Mouse (Mus musculus) forebrain, embryonic 16.5 days (tissue): ENCODE data around the gene Sipa1l1. TPM values are rescaled to one million over a fixed set of nuclear protein-coding genes. Genes with fewer than 3 reads are reported as not detected.

Experiments used
- ATAC-seq: fragments of 200-750 bp; cut with Nextera tagmentation; 2 replicates; pipeline ENCODE4 v1.8.0; 2017; ENCODE audit warnings: mild to moderate bottlenecking, moderate library complexity
- H3K27ac ChIP-seq: fragments of 300-500 bp; sonication (generic); 2 replicates; pipeline ENCODE4 v1.5.1; 2014; ENCODE audit warnings: low read length, control low read depth
- H3K27me3 ChIP-seq: fragments of 300-500 bp; sonication (generic); replicated peaks from 2 replicates; pipeline ENCODE4 v1.6.1; 2014; ENCODE audit warnings: low read length; ENCODE audit not compliant: control insufficient read depth, insufficient read depth
- H3K36me3 ChIP-seq: fragments of 300-500 bp; sonication (generic); 2 replicates; pipeline ENCODE4 v1.6.1; 2014; ENCODE audit not compliant: control insufficient read depth, insufficient read depth
- H3K4me1 ChIP-seq: fragments of 300-500 bp; sonication (generic); replicated peaks from 2 replicates; pipeline ENCODE4 v1.6.1; 2014; ENCODE audit warnings: low read length; ENCODE audit not compliant: control insufficient read depth, insufficient read depth
- H3K4me2 ChIP-seq: fragments of 300-500 bp; sonication (generic); 2 replicates; pipeline ENCODE4 v1.6.1; 2014; ENCODE audit warnings: mild to moderate bottlenecking, low read length, control low read depth
- H3K4me3 ChIP-seq: fragments of 300-500 bp; sonication (generic); replicated peaks from 2 replicates; pipeline ENCODE4 v1.5.1; 2014; ENCODE audit warnings: mild to moderate bottlenecking, low read length, control low read depth
- H3K9ac ChIP-seq: fragments of 300-500 bp; sonication (generic); replicated peaks from 2 replicates; pipeline ENCODE4 v1.6.1; 2014; ENCODE audit warnings: low read depth, low read length, control low read depth
- H3K9me3 ChIP-seq: fragments of 300-500 bp; sonication (generic); 2 replicates; pipeline ENCODE4 v1.6.1; 2016; ENCODE audit warnings: low read length; ENCODE audit not compliant: control insufficient read depth
- WGBS: fragments of 180-500 bp; shearing (Covaris S2); extraction: QIAGEN DNeasy Blood & Tissue Kit; methylation state at CpG from one replicate; pipeline ENCODE4 v1.1.7; 2014; 5-methylcytosine and 5-hydroxymethylcytosine counted together
- polyA plus RNA-seq: library from polyadenylated mRNA; unstranded; fragments of >200 nt; fragmentation: Nextera tagmentation; extraction: Ambion mirVana; gene quantifications from 2 replicates; pipeline ENCODE4 v1.2.1, GENCODE M21; 2015

The Sipa1l1 gene
- polyA plus RNA-seq, 1 experiment from 2014 or later, result 26.8 TPM

DNA sequence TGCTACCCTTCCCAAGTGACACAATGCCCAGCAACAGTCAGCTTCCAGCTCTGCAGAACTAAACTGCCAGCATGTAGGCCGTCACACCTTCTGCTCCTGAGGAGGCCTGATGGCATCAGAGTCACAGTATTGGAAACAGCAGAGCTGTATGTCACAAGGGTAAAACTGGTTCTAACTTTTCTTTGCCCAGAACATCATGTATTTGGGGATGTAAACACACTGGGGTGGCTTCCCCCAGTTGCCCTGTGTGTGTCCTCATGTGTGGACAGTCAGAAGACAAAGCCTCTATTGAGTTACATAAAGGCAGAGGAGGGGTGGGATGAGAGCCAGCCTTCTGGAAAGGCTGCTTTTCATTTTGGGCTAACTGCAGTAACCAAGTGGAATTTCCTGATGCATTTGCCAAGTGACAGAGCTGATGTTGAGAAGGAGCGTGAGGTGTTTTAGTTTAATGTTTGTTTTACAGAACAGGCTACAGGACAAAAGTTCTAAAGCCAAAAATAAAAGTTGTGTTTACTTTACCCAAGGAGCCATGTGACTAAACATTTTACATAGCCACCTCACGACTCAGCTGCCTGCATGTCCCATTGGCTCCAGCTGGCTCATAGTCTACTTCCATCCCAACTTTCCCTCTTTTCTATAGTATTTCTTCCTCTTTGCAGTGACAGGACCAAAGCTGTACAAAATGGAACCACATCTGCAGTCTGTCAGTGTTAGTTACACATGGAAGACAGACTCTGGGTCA is 243.3 kb downstream of the Sipa1l1 start:
- Histone ChIP-seq H3K36me3 (0 out of 2 replicates have a peak, but pooled peaks cover 3% of the 10 kb centered on the region), H3K9ac (no peak overlapping the region), H3K4me1 (peaks cover 27% of the 10 kb centered on the region), H3K27me3 (no peaks in the 10 kb centered on the region), H3K9me3 (no peaks in the 10 kb centered on the region), H3K27ac (no peak overlapping the region), H3K4me2 (no peak overlapping the region), H3K4me3 (no peak overlapping the region)
- no peak for ATAC-seq
- 35% methylated on average over 3 of the region's 3 CpGs for WGBS

DNA sequence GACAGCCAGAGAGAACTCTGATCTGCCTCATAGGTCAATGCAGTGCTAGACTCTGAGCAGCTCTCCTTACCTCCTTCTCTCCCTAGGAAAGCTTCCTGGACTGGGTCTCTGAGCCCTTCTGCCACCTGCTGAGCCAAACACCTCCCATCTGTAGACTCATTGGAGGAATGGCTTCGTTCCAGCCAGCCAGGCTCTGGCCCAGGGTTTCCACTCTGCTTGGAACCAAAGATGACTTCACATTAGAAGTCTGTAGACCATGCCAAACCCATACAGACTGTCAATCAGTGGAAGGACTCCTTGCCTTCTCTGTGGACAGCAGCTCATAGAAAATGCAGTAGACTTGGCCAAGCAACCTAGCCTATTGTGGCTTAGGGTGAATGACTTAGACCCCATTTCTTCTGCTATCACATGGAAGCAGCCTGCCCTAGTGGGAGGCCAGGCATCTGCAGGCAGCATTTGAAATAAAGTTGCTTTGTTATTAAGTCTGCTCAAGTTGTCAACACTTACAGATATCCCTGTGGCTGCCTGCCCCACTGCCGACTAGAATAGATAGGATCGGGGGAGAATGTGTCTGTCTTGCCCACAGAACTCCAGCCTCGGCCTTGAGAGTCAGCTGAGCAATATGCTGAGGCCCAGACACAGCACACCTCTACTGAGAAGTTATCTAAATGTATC is 246.7 kb downstream of the Sipa1l1 start:
- no peak overlapping the region for H3K9ac ChIP-seq
- H3K4me2 ChIP-seq, result no peak overlapping the region
- H3K27ac ChIP-seq, result peak overlapping the region; percentile 39; the same call in 1 of the 2 replicates
- ATAC-seq, result peak; percentile 87
- no peaks in the 10 kb centered on the region for H3K27me3 ChIP-seq
- 50% methylated on average over 4 of the region's 4 CpGs for WGBS
- 0 out of 2 replicates have a peak, but pooled peaks cover 3% of the 10 kb centered on the region for H3K36me3 ChIP-seq
- no peaks in the 10 kb centered on the region for H3K9me3 ChIP-seq
- peaks cover 14% of the 10 kb centered on the region for H3K4me1 ChIP-seq
- no peak overlapping the region for H3K4me3 ChIP-seq

DNA sequence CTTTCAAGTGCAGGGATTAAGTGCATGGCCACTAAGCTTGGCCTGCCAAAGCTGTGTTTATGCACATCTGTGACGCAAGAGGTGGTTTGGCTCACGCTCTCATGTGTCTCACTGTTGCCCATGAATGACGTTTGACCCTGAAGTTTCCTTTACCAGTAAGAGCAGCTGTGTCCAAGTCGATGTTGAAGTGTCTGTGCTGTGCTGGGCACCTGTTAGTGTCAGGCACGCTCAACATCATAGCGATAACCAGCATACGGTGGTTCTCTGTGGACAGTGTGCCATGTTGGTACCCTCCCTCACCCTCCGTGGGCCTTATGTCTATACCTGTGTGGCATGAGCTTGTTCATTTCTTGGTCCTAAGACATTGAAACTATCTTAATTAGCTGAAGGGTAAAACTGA is 249.9 kb downstream of the Sipa1l1 start:
- Histone ChIP-seq H3K4me2 (no peak overlapping the region), H3K27ac (no peak overlapping the region), H3K4me1 (peaks cover 10% of the 10 kb centered on the region), H3K27me3 (no peaks in the 10 kb centered on the region), H3K4me3 (no peak overlapping the region), H3K9ac (no peak overlapping the region), H3K9me3 (no peaks in the 10 kb centered on the region), H3K36me3 (0 out of 2 replicates have a peak, but pooled peaks cover 3% of the 10 kb centered on the region)
- no peak for ATAC-seq
- WGBS, result 94% methylated on average over 8 of the region's 8 CpGs

DNA sequence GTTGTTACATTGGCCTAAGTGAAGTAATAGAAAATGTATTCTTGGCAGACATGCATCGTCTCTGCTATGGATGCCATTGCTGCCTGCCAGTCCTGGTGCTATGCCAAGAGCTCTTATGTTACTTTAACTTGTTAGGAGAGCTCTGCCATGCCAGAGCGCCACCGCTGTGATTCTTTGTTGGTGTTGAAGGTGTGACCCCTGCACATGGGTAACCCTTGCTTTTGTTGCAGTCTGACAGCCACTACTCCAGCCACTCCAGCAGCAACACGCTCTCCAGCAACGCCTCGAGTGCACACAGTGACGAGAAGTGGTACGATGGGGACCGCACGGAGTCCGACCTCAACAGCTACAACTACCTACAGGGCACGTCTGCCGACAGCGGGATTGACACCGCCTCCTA is 255.7 kb downstream of the Sipa1l1 start:
- no peak overlapping the region for H3K9ac ChIP-seq
- no peak overlapping the region for H3K4me3 ChIP-seq
- peaks cover 5% of the 10 kb centered on the region; the same call in 1 of the 2 replicates for H3K4me1 ChIP-seq
- H3K4me2 ChIP-seq, result no peak overlapping the region
- no peaks in the 10 kb centered on the region for H3K9me3 ChIP-seq
- 71% methylated on average over 15 of the region's 15 CpGs for WGBS
- H3K27me3 ChIP-seq, result no peaks in the 10 kb centered on the region
- ATAC-seq, result no peak
- H3K36me3 ChIP-seq, result 0 out of 2 replicates have a peak, but pooled peaks cover 3% of the 10 kb centered on the region
- H3K27ac ChIP-seq, result no peak overlapping the region

DNA sequence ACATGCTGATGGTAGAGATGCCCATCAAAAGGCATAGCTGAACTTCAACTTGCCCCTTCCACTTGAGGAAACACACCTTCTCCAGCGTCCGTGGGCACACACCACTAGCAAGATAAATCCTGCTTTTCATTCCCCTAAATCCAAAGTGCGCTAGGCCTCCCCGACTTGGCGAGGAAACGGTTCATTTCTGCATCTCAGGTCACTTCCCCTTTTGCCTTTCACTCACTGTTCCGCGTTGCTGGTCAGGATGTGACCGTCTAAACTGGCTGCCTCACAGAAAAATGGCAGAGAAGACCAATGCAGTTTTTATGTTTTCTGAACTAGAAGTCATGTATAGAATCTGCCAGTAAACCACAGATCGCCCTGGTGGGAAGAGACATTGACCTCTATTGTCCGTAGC is 256.7 kb downstream of the Sipa1l1 start:
- WGBS, result 91% methylated on average over 11 of the region's 11 CpGs
- Histone ChIP-seq H3K9ac (no peak overlapping the region), H3K4me1 (peaks cover 5% of the 10 kb centered on the region; the same call in 1 of the 2 replicates), H3K27ac (no peak overlapping the region), H3K4me2 (no peak overlapping the region), H3K36me3 (0 out of 2 replicates have a peak, but pooled peaks cover 3% of the 10 kb centered on the region), H3K27me3 (no peaks in the 10 kb centered on the region), H3K4me3 (no peak overlapping the region), H3K9me3 (no peaks in the 10 kb centered on the region)
- ATAC-seq, result no peak

DNA sequence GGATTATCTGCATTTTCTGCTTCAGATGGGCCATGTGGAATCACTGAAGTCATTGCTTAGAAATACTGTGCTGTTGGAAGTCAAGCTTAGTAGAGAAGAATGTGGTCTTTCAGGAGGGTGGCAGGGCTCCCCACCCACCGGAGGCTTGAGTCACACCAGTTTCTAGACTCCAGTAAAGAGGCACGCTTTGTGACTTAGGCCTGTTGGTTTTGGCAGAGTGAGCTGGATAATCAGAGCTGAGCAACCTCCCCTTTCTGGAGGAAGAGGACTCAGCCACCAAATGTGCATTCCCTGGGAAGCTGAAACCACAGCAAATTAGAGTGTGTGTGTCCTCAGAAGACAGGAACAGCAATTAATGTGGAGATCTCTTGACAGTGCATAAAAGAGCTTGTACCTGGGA is 258.3 kb downstream of the Sipa1l1 start:
- Histone ChIP-seq H3K27me3 (no peaks in the 10 kb centered on the region), H3K4me1 (peaks cover 5% of the 10 kb centered on the region; the same call in 1 of the 2 replicates), H3K9ac (no peak overlapping the region), H3K4me2 (no peak overlapping the region), H3K9me3 (no peaks in the 10 kb centered on the region), H3K36me3 (0 out of 2 replicates have a peak, but pooled peaks cover 3% of the 10 kb centered on the region), H3K4me3 (no peak overlapping the region), H3K27ac (no peak overlapping the region)
- WGBS, result 77% methylated on average over 2 of the region's 2 CpGs
- ATAC-seq, result no peak

DNA sequence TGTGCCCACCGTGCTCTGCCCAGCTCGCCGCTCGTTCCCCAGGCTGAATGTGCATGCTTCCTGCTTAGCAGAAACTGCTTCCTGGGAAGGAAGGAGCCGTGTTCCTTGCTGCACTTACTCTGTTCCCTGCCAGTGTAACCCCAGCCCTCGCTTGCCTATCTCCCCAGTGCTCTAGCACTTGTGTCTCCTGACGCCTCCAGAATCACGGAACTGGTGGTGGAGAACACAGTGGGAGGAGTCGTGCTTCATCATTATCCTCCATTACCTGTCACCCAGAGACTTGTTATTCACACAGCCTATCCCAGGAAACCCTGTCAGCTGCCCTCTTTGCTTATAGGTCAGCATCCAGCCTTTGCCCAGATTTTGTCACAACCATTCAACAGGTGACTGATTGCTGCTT is 259.3 kb downstream of the Sipa1l1 start:
- no peak overlapping the region for H3K27ac ChIP-seq
- H3K27me3 ChIP-seq, result no peaks in the 10 kb centered on the region
- H3K4me1 ChIP-seq, result peaks cover 5% of the 10 kb centered on the region; the same call in 1 of the 2 replicates

DNA sequence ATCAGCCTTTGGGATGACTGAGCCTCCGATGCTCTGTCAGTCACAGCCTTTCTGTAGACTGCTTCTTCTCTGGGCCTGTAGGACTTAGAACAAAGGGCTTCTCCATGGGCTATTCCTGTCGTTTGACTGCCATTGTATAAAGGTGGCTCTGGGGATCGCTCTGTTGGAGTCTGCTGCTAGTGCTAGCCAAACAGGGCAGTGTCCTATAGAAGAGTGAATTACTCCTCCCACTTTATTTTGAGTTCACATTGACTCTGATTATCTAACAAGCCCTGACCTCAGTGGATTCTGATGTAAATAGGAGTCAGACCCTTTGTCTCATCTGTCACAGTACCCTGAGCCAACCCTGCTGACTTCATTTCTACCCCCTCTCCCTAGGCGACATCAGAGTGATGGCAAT is 264.2 kb downstream of the Sipa1l1 start:
- Histone ChIP-seq H3K9ac (no peak overlapping the region), H3K4me3 (no peak overlapping the region), H3K36me3 (no peaks in the 10 kb centered on the region), H3K9me3 (no peaks in the 10 kb centered on the region), H3K27ac (no peak overlapping the region), H3K4me1 (peaks cover 10% of the 10 kb centered on the region; the same call in 1 of the 2 replicates), H3K4me2 (no peak overlapping the region), H3K27me3 (no peaks in the 10 kb centered on the region)
- no peak for ATAC-seq
- 38% methylated on average over 4 of the region's 4 CpGs for WGBS

More for the DNA sequence above, 259.3 kb downstream of the Sipa1l1 start:
- H3K9ac ChIP-seq, result no peak overlapping the region
- H3K4me2 ChIP-seq, result no peak overlapping the region
- H3K4me3 ChIP-seq, result no peak overlapping the region
- H3K9me3 ChIP-seq, result no peaks in the 10 kb centered on the region
- no peak for ATAC-seq
- 0 out of 2 replicates have a peak, but pooled peaks cover 3% of the 10 kb centered on the region for H3K36me3 ChIP-seq
- WGBS, result 92% methylated on average over 9 of the region's 9 CpGs

DNA sequence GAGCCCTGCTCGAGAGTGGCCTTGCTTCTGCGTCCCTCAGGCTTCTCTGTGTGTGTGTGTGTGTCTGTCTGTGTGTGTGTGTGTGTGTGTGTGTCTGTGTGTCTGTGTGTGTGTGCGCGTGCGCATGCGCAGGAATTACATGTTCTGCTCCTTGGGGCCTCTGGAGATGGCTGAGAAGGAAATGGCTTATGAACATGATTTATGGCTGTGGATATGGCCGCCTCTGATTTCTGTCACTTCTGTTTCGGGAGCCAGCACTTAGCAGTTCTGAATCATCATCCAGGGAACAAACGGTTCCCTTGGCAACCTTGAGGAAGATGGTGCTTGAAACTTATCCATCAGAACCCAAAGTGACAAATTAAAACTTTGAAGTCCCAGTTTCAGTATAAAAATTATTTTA is 265.5 kb downstream of the Sipa1l1 start:
- Histone ChIP-seq H3K4me3 (no peak overlapping the region), H3K27ac (no peak overlapping the region), H3K4me1 (0 out of 2 replicates have a peak, but pooled peaks cover 5% of the 10 kb centered on the region), H3K9ac (no peak overlapping the region), H3K9me3 (no peaks in the 10 kb centered on the region), H3K36me3 (no peaks in the 10 kb centered on the region), H3K27me3 (no peaks in the 10 kb centered on the region), H3K4me2 (no peak overlapping the region)
- no peak for ATAC-seq
- WGBS, result 88% methylated on average over 9 of the region's 9 CpGs
